Mouse (Mus musculus): ENCODE measurements around the gene Med28. TPM values are rescaled to one million over a fixed set of nuclear protein-coding genes. Genes with fewer than 3 reads are reported as not detected.

Gene Med28
- 82.1 and 92.2 TPM in 2 replicates for polyA plus RNA-seq (2015; fragmentation: Nextera tagmentation; extraction: Ambion mirVana)

- peak within 1 kb of the TSS; percentile 82 for H3K4me2 ChIP-seq
- peak within 1 kb of the TSS; percentile 78 for H3K27ac ChIP-seq (replicated peaks)
- ATAC-seq (ENCODE audit: insufficient read depth): peak; percentile 89
- no peaks in the 10 kb centered on the region for H3K27me3 ChIP-seq
- H3K9me3 ChIP-seq (replicated peaks): no peaks in the 10 kb centered on the region
- H3K4me1 ChIP-seq (replicated peaks): peaks cover 23% of the 10 kb centered on the region
- peak within 1 kb of the TSS; percentile 93 for H3K4me3 ChIP-seq (replicated peaks)
- 2% methylated on average over 56 of the region's 56 CpGs for WGBS (ENCODE audit: insufficient replicate concordance)
- peak within 1 kb of the TSS; percentile 91 for H3K9ac ChIP-seq
- peaks cover 13% of the 10 kb centered on the region for H3K36me3 ChIP-seq (replicated peaks)
Observed at GRCm38 (mm10) chr5:45519960-45520808, at the start of gene Med28. TSS of gene Med28 (plus strand) at chr5:45520229.

- H3K4me2 ChIP-seq: no peak overlapping the region
- H3K4me3 ChIP-seq (replicated peaks): no peak overlapping the region
- H3K27me3 ChIP-seq: no peaks in the 10 kb centered on the region; the same call in 1 of the 2 replicates
- H3K9ac ChIP-seq: no peak overlapping the region
- no peak for ATAC-seq (ENCODE audit: insufficient read depth)
- no peaks in the 10 kb centered on the region for H3K36me3 ChIP-seq (replicated peaks)
- no peaks in the 10 kb centered on the region for H3K9me3 ChIP-seq (replicated peaks)
- WGBS (ENCODE audit: insufficient replicate concordance): 25% methylated on average over 7 of the region's 7 CpGs
- no peak overlapping the region for H3K27ac ChIP-seq (replicated peaks)
- no peaks in the 10 kb centered on the region for H3K4me1 ChIP-seq (replicated peaks)
Observed at GRCm38 (mm10) chr5:45472880-45473450, 47.1 kb upstream of the Med28 start.

GRCm38 (mm10) chr5:45473521-45473920 lies 46.5 kb upstream of the Med28 start:
- no peaks in the 10 kb centered on the region for H3K36me3 ChIP-seq (replicated peaks)
- no peak overlapping the region for H3K4me3 ChIP-seq (replicated peaks)
- H3K9ac ChIP-seq: no peak overlapping the region
- H3K9me3 ChIP-seq (replicated peaks): no peaks in the 10 kb centered on the region
- WGBS (ENCODE audit: insufficient replicate concordance): 65% methylated on average over 1 of the region's 1 CpGs
- no peaks in the 10 kb centered on the region for H3K4me1 ChIP-seq (replicated peaks)
- ATAC-seq (ENCODE audit: insufficient read depth): no peak
- no peak overlapping the region for H3K27ac ChIP-seq (replicated peaks)
- H3K27me3 ChIP-seq: no peaks in the 10 kb centered on the region; the same call in 1 of the 2 replicates
- no peak overlapping the region for H3K4me2 ChIP-seq

- no peak for ATAC-seq (ENCODE audit: insufficient read depth)
- no peak overlapping the region for H3K4me3 ChIP-seq (replicated peaks)
Observed at GRCm38 (mm10) chr5:45474215-45474614, 45.8 kb upstream of the Med28 start.

GRCm38 (mm10) chr5:45474758-45475157 lies 45.3 kb upstream of the Med28 start:
- no peak overlapping the region for H3K4me2 ChIP-seq
- no peak overlapping the region for H3K9ac ChIP-seq
- 46% methylated on average over 4 of the region's 4 CpGs for WGBS (ENCODE audit: insufficient replicate concordance)
- no peaks in the 10 kb centered on the region for H3K9me3 ChIP-seq (replicated peaks)
- H3K36me3 ChIP-seq (replicated peaks): no peaks in the 10 kb centered on the region
- no peaks in the 10 kb centered on the region; the same call in 1 of the 2 replicates for H3K27me3 ChIP-seq
- no peaks in the 10 kb centered on the region for H3K4me1 ChIP-seq (replicated peaks)
- no peak for ATAC-seq (ENCODE audit: insufficient read depth)
- no peak overlapping the region for H3K4me3 ChIP-seq (replicated peaks)
- no peak overlapping the region for H3K27ac ChIP-seq (replicated peaks)

More at GRCm38 (mm10) chr5:45474215-45474614, 45.8 kb upstream of the Med28 start:
- WGBS (ENCODE audit: insufficient replicate concordance): 25% methylated on average over 6 of the region's 6 CpGs
- no peak overlapping the region for H3K4me2 ChIP-seq
- no peaks in the 10 kb centered on the region for H3K36me3 ChIP-seq (replicated peaks)
- no peaks in the 10 kb centered on the region; the same call in 1 of the 2 replicates for H3K27me3 ChIP-seq
- H3K9me3 ChIP-seq (replicated peaks): no peaks in the 10 kb centered on the region
- H3K27ac ChIP-seq (replicated peaks): no peak overlapping the region
- H3K9ac ChIP-seq: no peak overlapping the region
- H3K4me1 ChIP-seq (replicated peaks): no peaks in the 10 kb centered on the region

GRCm38 (mm10) chr5:45475771-45476170 lies 44.3 kb upstream of the Med28 start:
- ATAC-seq (ENCODE audit: insufficient read depth): no peak
- WGBS (ENCODE audit: insufficient replicate concordance): 79% methylated on average over 5 of the region's 5 CpGs
- Histone ChIP-seq H3K27me3 (no peaks in the 10 kb centered on the region; the same call in 1 of the 2 replicates), H3K36me3 (replicated peaks) (no peaks in the 10 kb centered on the region), H3K27ac (replicated peaks) (no peak overlapping the region), H3K9me3 (replicated peaks) (no peaks in the 10 kb centered on the region), H3K4me3 (replicated peaks) (no peak overlapping the region), H3K9ac (no peak overlapping the region), H3K4me2 (no peak overlapping the region), H3K4me1 (replicated peaks) (no peaks in the 10 kb centered on the region)

GRCm38 (mm10) chr5:45476288-45476687 lies 43.7 kb upstream of the Med28 start:
- Histone ChIP-seq H3K4me3 (replicated peaks) (no peak overlapping the region), H3K36me3 (replicated peaks) (no peaks in the 10 kb centered on the region), H3K9ac (no peak overlapping the region), H3K27ac (replicated peaks) (no peak overlapping the region), H3K4me1 (replicated peaks) (no peaks in the 10 kb centered on the region), H3K4me2 (no peak overlapping the region), H3K9me3 (replicated peaks) (no peaks in the 10 kb centered on the region), H3K27me3 (no peaks in the 10 kb centered on the region; the same call in 1 of the 2 replicates)
- ATAC-seq (ENCODE audit: insufficient read depth): no peak
- 65% methylated on average over 6 of the region's 6 CpGs for WGBS (ENCODE audit: insufficient replicate concordance)

GRCm38 (mm10) chr5:45477601-45478000 lies 42.4 kb upstream of the Med28 start:
- Histone ChIP-seq H3K9me3 (replicated peaks) (no peaks in the 10 kb centered on the region), H3K27me3 (no peaks in the 10 kb centered on the region), H3K27ac (replicated peaks) (no peak overlapping the region), H3K9ac (no peak overlapping the region), H3K4me3 (replicated peaks) (no peak overlapping the region), H3K36me3 (replicated peaks) (no peaks in the 10 kb centered on the region), H3K4me1 (replicated peaks) (no peaks in the 10 kb centered on the region), H3K4me2 (no peak overlapping the region)
- ATAC-seq (ENCODE audit: insufficient read depth): no peak
- WGBS (ENCODE audit: insufficient replicate concordance): 61% methylated on average over 7 of the region's 7 CpGs

GRCm38 (mm10) chr5:45480066-45480465 lies 40.0 kb upstream of the Med28 start:
- Histone ChIP-seq H3K9me3 (replicated peaks) (no peaks in the 10 kb centered on the region), H3K4me1 (replicated peaks) (no peaks in the 10 kb centered on the region), H3K9ac (no peak overlapping the region), H3K27ac (replicated peaks) (no peak overlapping the region), H3K27me3 (no peaks in the 10 kb centered on the region), H3K4me3 (replicated peaks) (no peak overlapping the region), H3K36me3 (replicated peaks) (no peaks in the 10 kb centered on the region), H3K4me2 (no peak overlapping the region)
- ATAC-seq (ENCODE audit: insufficient read depth): no peak
- WGBS (ENCODE audit: insufficient replicate concordance): 56% methylated on average over 1 of the region's 1 CpGs

GRCm38 (mm10) chr5:45481125-45481524 lies 38.9 kb upstream of the Med28 start:
- no peak overlapping the region for H3K9ac ChIP-seq
- ATAC-seq (ENCODE audit: insufficient read depth): no peak
- H3K4me3 ChIP-seq (replicated peaks): no peak overlapping the region
- H3K4me1 ChIP-seq (replicated peaks): no peaks in the 10 kb centered on the region
- no peaks in the 10 kb centered on the region for H3K27me3 ChIP-seq
- H3K4me2 ChIP-seq: no peak overlapping the region
- no peaks in the 10 kb centered on the region for H3K9me3 ChIP-seq (replicated peaks)
- no peak overlapping the region for H3K27ac ChIP-seq (replicated peaks)
- no peaks in the 10 kb centered on the region for H3K36me3 ChIP-seq (replicated peaks)
- 66% methylated on average over 2 of the region's 2 CpGs for WGBS (ENCODE audit: insufficient replicate concordance)

GRCm38 (mm10) chr5:45482607-45483006 lies 37.4 kb upstream of the Med28 start:
- no peaks in the 10 kb centered on the region for H3K27me3 ChIP-seq
- H3K4me2 ChIP-seq: no peak overlapping the region
- no peaks in the 10 kb centered on the region for H3K9me3 ChIP-seq (replicated peaks)
- no peak overlapping the region for H3K9ac ChIP-seq
- H3K4me3 ChIP-seq (replicated peaks): no peak overlapping the region
- WGBS (ENCODE audit: insufficient replicate concordance): 41% methylated on average over 3 of the region's 3 CpGs
- H3K36me3 ChIP-seq (replicated peaks): no peaks in the 10 kb centered on the region
- ATAC-seq (ENCODE audit: insufficient read depth): no peak
- H3K4me1 ChIP-seq (replicated peaks): no peaks in the 10 kb centered on the region
- H3K27ac ChIP-seq (replicated peaks): no peak overlapping the region
